In genomic region chr6:120592705-120593104, GRCm38 (mm10) we compare ENCODE assay signal across 8 mouse cellular contexts.
A peak's percentile ranks its signal among the peaks of the same experiment; 100 is the strongest.
DNase-seq lines count a peak whose midpoint lies in the region; ATAC-seq and TF ChIP-seq lines count a peak whose summit lies in the region.

No protein-coding gene starts in this region.

- ATAC-seq in hindbrain, embryonic 16.5 days = no peak
- peak; percentile 48; the same call in 1 of the 2 replicates for ATAC-seq in limb, embryonic 11.5 days (ENCODE audit: insufficient number of reproducible peaks, low FRiP score, low TSS enrichment, low read depth)

- no peaks in the 10 kb centered on the region for H3K27me3 ChIP-seq in hindbrain, embryonic 10.5 days (ENCODE audit: insufficient read depth, poor library complexity, severe bottlenecking)
- H3K27me3 ChIP-seq in hindbrain, embryonic 16.5 days (replicated peaks; ENCODE audit: control insufficient read depth, insufficient read depth, low read length) = no peaks in the 10 kb centered on the region
- H3K27me3 ChIP-seq in limb, embryonic 11.5 days (ENCODE audit: control insufficient read depth, insufficient read depth, low read length) = no peaks in the 10 kb centered on the region

- no peak overlapping the region for H3K4me2 ChIP-seq in hindbrain, embryonic 16.5 days (ENCODE audit: low read length)
- H3K4me2 ChIP-seq in limb, embryonic 11.5 days (ENCODE audit: low read depth, severe bottlenecking) = peak overlapping the region; percentile 36; the same call in 1 of the 2 replicates

- no peaks in the 10 kb centered on the region for H3K36me3 ChIP-seq in hindbrain, embryonic 10.5 days
- H3K36me3 ChIP-seq in hindbrain, embryonic 16.5 days (ENCODE audit: control insufficient read depth, insufficient read depth, low read length) = no peaks in the 10 kb centered on the region
- H3K36me3 ChIP-seq in limb, embryonic 11.5 days (ENCODE audit: control insufficient read depth, insufficient read depth, low read length) = no peaks in the 10 kb centered on the region

- WGBS in hindbrain, embryonic 10.5 days = 38% methylated on average over 7 of the region's 7 CpGs
- WGBS in hindbrain, embryonic 16.5 days = 28% methylated on average over 7 of the region's 7 CpGs
- WGBS in bone marrow, adult 2 months = 72% methylated on average over 7 of the region's 7 CpGs
- WGBS in limb, embryonic 11.5 days = 10% methylated on average over 7 of the region's 7 CpGs

- peak overlapping the region; percentile 27 for H3K4me3 ChIP-seq in hindbrain, embryonic 10.5 days
- H3K4me3 ChIP-seq in hindbrain, embryonic 16.5 days (ENCODE audit: low read length) = no peak overlapping the region
- H3K4me3 ChIP-seq in bone marrow, adult 2 months (replicated peaks; ENCODE audit: control insufficient read depth, low read depth, low read length) = no peak overlapping the region
- H3K4me3 ChIP-seq in limb, embryonic 11.5 days (ENCODE audit: low read depth, low read length) = no peak overlapping the region

- intact Hi-C loops in gastrocnemius, postnatal 14 days (cut with DNase I; ENCODE audit: low total_unique reads) = no loop called here

- peaks cover 22% of the 10 kb centered on the region for H3K4me1 ChIP-seq in hindbrain, embryonic 10.5 days (replicated peaks)
- H3K4me1 ChIP-seq in hindbrain, embryonic 16.5 days (ENCODE audit: control insufficient read depth, insufficient read depth, low read depth, low read length) = no peaks in the 10 kb centered on the region; the same call in 1 of the 2 replicates
- H3K4me1 ChIP-seq in bone marrow, adult 2 months (ENCODE audit: control insufficient read depth, insufficient read depth, low read length) = peaks cover 1% of the 10 kb centered on the region; the same call in 1 of the 2 replicates
- H3K4me1 ChIP-seq in limb, embryonic 11.5 days (ENCODE audit: control insufficient read depth, insufficient read depth, low read length) = peaks cover 13% of the 10 kb centered on the region

- TF ChIP-seq CTCF in bone marrow, adult 2 months (IDR thresholded peaks at IDR 0.05; ENCODE audit: control insufficient read depth, insufficient read depth, low read length) = no peak

- H3K27ac ChIP-seq in hindbrain, embryonic 10.5 days = peak overlapping the region; percentile 82
- no peak overlapping the region for H3K27ac ChIP-seq in hindbrain, embryonic 16.5 days (ENCODE audit: low read depth, low read length)
- H3K27ac ChIP-seq in bone marrow, adult 2 months (ENCODE audit: control insufficient read depth, insufficient read depth, low read depth, low read length, poor library complexity) = peak overlapping the region; percentile 22
- peak overlapping the region; percentile 75 for H3K27ac ChIP-seq in limb, embryonic 11.5 days (replicated peaks; ENCODE audit: low read depth, low read length)

- H3K9me3 ChIP-seq in hindbrain, embryonic 10.5 days = no peaks in the 10 kb centered on the region
- H3K9me3 ChIP-seq in hindbrain, embryonic 16.5 days (ENCODE audit: control insufficient read depth, low read length) = no peaks in the 10 kb centered on the region
- no peaks in the 10 kb centered on the region for H3K9me3 ChIP-seq in limb, embryonic 11.5 days (ENCODE audit: control insufficient read depth, low read length)

- H3K9ac ChIP-seq in hindbrain, embryonic 16.5 days (ENCODE audit: low read depth, low read length) = no peak overlapping the region
- H3K9ac ChIP-seq in limb, embryonic 11.5 days (ENCODE audit: low read length) = no peak overlapping the region

- no peak for DNase-seq in hindbrain, embryonic 10.5 days (ENCODE audit: low spot score)
- peak; percentile 30 to 31 for DNase-seq in cerebellum, postnatal 36 days
- DNase-seq in limb, embryonic 11.5 days (ENCODE audit: low spot score) = no peak
- DNase-seq in urinary bladder, adult 2 months (ENCODE audit: low spot score) = no peak
- no peak for DNase-seq in gastrocnemius, postnatal 14 days
- DNase-seq in embryo, embryonic 9.5 days (ENCODE audit: extremely low spot score) = no peak

- no peak for TF ChIP-seq POLR2A in bone marrow, adult 2 months (IDR thresholded peaks at IDR 0.05; ENCODE audit: borderline replicate concordance, control insufficient read depth, low read depth, low read length)

Comparison
In these comparisons a context has a peak if more than half of its experiments do, and no peak if none do; other contexts are left out.
1. DNase-seq: peak in cerebellum, postnatal 36 days (2 of 2); none in hindbrain, embryonic 10.5 days (single experiment), limb, embryonic 11.5 days (single experiment), urinary bladder, adult 2 months (single experiment), gastrocnemius, postnatal 14 days (single experiment) and embryo, embryonic 9.5 days (single experiment).